Mouse (Mus musculus) fibroblast of lung, adult 2 months (primary cell): ENCODE measurements around the gene Mypop.

Source experiments
- DNase-seq: peaks from one replicate; pipeline ENCODE4 v3.0.0-alpha.2; 2011; ENCODE audit warnings: low read depth

The Mypop gene

DNA sequence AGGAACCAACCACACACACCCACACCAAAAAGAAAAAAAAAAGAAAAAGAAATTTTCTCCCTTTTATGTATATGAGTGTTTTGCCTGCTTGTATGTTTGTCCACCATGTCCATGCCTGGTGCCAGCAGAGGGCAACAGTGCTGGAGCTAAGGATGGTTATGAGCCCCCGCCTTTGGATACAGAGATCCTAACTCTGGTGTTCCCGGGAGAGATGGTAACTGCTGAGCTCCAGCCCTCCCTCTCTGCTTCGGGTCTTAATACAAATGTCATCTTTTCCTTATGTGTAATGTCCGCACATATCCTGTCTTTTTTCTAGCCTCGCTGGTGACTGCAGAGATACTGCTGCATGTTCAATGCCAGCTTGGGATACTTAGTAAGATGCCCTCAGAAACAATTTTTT lies 1.1 kb upstream of the Mypop start:
- no peak for DNase-seq

DNA sequence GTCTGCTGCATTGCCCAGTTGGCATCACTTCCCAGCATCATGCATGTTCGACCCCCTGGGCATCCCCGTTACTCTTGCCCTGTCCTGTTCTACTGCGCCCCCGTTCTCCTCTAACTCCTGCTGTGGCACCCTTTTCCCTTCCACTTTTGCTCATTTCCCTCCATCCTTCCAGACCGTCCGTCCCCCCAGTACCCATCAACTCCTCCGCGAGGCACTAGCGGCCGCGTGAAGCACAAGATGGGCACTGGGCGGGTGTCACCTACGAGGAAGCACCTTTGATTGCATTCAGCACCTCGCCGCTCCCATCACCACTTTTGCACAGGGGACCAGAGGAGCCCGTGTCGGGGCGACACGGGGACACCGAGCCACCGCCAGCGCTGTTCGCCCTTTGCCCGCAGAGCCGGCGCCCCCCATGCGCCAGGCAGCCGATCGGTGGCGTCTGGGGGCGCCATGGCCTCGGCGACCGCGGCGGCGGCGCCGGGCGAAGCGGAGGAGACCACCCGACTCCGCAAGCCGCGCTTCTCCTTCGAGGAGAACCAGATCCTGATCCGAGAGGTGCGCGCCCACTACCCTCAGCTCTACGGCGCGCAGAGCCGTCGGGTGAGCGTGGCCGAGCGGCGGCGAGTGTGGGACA lies 732 bp downstream of the Mypop start:
- no peak for DNase-seq

DNA sequence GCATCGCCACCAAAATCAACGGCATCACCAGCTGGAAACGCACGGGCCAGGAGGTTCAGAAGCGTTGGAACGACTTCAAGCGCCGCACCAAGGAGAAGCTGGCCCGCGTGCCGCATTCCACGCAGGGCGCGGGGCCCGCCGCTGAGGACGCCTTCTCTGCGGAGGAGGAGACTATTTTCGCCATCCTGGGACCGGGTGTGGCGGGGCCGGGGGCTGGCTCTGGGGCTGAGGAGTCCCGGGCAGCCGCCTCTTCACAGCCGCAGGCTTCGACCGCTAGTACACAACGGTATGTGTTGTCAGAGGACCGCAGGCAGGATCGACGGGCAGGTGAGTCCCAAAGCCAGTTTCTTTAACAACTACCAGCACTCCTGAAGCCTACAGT lies 1.2 kb downstream of the Mypop start:
- no peak for DNase-seq

DNA sequence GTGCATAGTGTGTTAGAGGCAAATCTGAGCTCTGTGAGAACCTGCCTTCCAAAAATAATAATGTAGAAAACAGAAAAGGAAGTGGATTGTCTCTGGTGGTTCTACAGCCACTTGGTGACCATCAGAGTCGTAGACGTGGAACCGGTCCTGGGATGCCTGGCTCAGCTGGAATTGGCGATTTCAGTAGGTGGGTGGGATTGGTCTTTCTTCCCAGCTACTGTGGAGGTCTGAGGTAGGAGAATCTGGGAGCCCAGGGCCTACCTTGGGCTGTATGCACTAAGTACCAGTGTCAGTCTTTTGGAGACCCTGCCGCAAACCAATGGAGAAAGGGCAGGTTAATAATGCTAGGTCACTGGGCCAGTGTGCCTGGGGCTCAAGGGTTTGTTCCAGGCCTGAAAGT lies 2.0 kb downstream of the Mypop start:
- no peak for DNase-seq

DNA sequence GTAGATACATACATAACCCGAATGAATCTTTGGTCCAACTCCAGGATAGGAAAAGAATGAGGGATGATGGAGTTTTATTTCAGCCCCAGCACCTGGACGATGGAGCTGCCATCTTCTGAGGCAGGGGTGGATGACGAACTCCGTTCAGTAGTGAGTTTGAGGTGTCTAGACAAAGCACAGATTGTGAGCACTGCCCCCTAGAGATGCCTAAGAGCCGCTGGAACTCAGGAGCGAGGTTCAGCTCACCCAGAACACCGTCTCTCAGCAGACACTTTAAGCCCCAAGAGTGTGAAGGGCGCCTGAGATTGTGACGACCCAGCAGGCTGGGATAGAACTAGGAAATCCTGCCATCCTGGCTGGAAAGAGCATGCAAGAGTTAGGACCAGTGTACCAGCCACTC lies 7.8 kb downstream of the Mypop start:
- no peak for DNase-seq

DNA sequence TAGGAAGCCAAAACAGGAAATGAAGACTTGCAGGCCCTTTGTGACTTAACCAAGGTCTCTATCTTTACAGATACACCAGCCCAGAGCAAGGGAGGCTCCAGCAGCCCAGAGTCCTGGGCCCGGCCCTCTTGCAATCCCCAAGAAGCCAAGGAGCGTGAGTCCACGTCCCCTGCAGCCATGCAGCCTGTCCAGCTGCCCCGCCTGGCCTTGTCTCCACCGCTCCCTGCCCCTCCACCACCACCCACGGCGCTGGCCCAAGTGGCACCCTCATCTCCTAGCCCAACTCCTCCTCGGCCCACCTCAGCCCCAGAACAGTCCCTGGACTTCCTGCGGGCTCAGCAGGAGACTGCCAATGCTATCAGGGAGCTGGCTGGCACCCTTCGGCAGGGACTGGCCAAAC lies 9.4 kb downstream of the Mypop start:
- DNase-seq = no peak

DNA sequence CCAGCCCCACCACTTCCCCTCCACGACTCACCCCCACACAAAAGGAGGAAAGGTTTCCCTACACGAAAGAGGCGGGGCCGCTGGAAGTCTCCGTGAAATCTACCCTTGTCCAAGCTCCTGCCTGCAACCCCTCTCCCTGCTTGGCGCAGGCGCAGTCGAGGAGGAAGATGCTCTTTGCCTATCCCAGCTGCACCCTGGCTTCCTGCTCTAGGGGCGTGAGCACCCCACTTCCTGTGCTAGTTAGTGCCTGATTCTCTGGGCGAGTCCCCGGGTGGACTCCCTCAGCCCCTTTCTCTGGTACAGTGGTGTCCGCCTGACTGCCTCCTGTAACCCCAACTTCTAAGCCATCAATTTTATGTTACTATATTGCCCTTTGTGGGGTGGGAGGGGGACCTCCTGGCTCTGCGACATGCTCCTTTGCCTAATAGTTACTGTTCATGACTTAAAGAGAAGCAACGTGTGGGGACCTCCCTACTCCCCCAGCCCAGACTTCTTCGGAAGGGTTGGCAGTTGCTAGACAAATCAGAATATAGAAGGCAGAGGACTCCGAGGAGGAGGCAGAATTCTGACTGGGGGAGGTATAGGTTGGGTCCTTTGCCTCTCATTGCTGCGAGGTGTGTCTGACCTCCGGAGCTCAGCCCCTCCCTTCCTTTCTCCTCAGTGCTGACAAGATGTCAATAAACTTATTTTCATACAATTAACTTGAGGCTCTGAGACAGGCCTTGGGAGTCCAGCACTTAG lies 10.2 kb downstream of the Mypop start:
- no peak for DNase-seq

DNA sequence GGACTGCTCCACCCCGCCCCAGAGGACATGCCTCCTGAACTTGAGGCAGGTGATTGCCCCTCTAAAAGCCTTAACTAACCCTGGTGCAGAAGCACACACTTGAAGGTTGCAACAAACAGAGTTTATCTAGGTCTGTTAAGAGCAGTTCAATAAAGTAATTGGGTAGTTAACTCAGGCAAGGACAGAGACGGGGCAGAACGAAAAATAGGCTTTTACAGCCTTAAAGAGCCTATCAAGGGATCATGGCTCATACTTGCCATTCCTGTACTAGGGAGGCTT lies 10.7 kb downstream of the Mypop start:
- no peak for DNase-seq

DNA sequence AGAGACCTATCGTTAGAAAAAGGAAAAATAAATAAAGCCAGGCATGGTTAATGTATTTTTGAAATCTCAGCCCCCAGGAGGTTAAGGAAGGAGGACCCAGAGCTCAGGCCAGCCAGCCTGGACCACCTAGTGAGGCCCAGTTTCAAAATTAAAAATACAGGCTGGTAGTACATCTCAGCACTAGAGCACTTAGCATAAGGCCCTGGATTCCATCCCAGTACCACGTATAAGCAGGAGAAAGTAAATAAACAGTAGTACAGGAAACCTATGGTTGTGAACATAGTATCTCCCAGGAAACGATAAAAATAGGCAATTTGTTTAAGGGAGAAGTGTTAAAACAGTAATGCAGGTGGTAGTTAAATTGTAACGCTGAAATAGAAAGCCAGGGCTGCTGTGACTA lies 11.1 kb downstream of the Mypop start:
- DNase-seq = no peak

DNA sequence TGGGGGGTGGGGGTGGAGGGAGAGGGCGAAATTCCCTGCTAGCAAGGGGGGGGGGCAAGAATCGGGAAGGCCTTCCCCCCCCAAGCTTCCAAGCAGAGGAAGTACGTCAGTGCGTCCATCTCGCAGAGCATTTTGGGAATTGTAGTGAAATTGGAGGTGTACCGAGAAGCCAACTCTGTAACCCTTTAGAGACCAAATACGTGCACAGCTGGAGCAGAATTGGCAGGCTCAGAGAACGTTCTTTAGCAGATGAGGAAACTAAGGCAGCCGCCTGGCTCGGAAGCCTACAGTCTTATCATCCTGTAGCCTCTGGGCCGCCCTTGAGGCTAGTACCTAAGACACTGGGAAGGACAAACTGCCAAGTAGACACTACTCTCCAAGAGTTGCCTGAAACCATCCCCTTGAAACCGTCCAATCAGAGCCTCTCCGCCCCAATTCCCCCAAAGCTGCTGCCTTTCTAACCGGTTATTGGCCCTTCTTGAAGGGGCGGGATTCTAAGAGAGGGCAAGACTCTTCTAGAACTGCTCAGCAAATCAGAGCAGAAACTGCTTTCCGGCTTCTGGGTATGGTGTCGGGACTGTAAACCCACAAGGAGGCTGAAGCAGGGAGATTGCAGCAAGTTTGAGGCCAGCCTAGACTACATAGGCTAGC lies 11.9 kb downstream of the Mypop start:
- DNase-seq = peak; percentile 72

DNA sequence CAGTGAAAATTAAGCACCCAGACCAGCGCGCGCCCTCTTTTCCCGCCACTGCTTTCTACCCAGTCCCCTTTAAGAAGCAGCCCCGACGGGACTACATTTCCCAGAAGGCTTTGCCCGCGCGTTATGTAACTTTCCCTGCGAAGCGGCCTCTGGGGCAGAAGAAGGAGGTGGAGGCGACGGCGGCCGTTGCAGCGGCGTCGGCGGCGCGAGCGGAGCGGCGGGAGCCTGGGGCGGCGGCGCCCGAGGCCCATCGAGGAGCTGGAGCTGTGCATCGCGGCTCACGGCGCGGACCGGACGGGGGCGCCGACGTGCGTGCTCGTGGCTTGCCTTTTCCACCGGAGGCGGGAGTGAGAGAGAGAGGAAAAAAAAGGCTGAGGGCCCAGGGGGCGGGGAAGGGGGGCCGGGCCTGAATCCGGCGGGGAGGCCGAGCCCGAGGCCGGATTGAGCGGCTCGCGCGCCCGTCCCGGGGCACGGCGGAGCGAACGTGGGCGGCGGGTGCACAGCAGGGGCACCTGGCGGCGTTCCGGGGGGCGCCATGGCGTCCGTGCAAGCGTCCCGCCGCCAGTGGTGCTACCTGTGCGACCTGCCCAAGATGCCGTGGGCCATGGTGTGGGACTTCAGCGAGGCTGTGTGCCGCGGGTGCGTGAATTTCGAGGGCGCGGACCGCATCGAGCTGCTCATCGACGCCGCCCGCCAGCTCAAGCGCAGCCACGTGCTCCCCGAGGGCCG lies 13.0 kb downstream of the Mypop start, which contains the start of gene Irf2bp1:
Gene Irf2bp1, plus strand, starts transcription at position 143 of the 729 bp plus-strand sequence.
- DNase-seq = peak; percentile 85

DNA sequence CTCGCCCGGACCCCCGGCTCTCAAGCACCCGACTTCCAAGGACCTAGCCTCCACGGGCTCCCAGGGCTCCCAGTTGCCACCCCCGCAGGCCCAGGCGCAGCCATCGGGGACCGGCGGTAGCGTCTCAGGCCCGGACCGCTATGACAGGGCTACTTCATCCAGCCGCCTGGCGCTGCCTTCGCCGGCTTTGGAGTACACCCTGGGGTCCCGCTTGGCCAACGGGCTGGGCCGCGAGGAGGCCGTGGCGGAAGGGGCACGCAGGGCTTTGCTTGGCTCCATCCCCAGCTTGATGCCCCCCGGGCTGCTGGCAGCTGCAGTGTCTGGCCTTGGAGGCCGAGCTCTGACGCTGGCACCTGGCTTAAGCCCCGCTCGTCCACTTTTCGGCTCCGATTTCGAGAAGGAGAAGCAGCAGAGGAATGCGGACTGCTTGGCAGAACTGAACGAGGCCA lies 13.6 kb downstream of the Mypop start:
- DNase-seq = no peak

DNA sequence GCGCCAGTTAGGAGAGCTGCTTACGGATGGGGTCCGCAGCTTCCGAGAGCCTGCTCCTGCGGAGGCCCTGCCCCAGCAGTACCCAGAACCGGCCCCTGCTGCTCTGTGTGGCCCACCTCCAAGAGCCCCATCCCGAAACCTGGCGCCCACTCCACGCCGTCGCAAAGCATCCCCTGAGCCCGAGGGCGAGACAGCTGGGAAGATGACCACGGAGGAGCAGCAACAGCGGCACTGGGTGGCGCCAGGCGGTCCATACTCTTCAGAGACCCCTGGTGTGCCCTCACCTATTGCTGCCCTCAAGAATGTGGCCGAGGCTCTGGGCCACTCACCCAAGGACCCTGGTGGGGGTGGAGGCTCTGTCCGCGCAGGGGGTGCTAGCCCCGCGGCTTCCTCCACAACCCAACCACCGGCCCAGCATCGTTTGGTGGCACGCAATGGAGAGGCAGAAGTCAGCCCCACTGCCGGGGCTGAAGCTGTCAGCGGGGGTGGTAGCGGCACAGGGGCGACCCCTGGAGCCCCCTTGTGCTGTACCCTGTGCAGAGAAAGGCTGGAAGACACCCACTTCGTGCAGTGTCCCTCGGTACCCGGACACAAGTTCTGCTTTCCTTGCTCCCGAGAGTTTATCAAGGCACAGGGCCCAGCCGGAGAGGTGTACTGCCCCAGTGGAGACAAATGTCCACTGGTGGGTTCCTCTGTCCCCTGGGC lies 14.5 kb downstream of the Mypop start:
- no peak for DNase-seq

DNA sequence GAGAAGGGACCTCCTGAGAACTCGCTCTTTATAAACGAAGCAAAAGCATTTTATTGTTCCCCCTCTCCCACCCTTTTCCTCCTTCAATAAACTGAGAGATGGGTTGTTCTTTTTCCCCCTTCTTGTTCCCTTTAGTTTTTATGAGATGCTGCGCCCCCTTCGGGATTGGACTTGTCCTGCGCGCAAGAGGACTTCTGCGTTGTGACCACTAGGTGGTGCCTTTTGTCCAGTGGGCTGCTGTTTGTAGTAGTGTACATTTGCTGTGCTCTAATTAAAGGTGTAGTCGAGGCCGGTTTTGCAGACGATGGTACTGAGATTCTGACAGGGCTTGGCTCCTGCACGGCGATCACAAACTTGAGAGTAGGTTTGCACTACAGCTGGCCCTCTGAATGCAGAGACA lies 15.4 kb downstream of the Mypop start:
- DNase-seq = peak; percentile 76

DNA sequence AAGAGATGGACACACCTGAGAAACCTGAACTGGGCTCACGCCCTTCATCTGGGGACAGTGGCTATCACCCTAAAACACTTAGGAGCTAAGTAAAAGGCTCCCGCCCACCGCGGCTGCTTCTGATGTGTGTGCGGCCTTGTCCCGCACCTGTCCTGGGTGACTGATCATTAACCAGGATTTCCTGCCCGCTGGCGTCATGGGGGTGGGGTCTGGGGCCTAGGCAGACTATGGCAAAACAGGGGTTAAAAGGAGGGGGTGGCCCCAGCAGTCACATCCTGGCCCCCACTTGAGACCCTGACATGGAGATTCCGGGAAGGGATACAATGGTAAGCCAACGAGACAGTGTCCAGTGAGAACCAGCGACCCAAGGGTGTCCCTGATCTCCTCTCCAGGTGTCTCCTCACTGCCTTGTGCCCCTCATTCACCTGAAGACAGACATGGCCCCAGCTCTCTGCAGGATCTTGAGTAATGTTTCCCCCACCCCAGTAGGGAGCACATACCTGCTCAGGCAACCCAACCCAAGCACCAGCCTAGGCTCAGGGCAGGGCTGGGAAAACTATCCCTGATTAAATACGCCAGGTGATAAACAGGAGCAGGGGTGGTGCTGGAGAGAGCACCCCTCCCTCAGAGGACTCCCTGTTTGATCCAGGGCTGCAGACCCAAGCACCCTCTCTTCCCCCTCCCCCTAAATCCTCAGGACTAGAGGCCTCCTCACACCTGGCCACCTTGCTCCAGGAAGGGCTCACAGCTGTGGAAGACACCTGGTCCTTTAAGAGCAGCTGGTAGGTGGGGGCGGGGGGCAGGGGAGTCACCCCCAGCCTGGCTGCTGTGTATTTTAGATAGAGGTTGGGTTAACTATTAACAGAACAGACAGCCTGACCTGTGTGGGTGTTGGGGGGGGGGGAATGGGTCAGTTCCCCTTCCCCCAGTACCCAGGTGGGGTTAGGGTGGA lies 16.3 kb downstream of the Mypop start:
- DNase-seq = no peak

DNA sequence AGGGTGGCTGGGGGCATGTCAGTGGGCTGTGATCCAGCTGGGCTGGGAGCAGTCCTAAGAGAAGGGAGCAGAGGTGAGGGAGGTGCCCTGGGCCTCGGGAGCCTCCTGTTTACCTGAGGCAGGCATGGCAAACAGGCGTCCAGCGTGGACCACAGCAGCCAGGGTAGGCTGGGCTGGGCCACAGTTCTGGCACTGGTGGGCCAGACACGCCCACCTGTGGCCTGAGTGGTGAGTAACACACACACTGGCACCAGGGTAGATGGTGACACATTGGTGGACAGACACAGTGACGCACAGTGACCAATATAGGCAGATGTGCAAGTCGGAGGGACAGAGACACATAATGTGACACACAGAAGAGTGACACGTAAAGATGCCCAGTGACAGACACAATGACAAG lies 19.5 kb downstream of the Mypop start:
- DNase-seq = no peak

DNA sequence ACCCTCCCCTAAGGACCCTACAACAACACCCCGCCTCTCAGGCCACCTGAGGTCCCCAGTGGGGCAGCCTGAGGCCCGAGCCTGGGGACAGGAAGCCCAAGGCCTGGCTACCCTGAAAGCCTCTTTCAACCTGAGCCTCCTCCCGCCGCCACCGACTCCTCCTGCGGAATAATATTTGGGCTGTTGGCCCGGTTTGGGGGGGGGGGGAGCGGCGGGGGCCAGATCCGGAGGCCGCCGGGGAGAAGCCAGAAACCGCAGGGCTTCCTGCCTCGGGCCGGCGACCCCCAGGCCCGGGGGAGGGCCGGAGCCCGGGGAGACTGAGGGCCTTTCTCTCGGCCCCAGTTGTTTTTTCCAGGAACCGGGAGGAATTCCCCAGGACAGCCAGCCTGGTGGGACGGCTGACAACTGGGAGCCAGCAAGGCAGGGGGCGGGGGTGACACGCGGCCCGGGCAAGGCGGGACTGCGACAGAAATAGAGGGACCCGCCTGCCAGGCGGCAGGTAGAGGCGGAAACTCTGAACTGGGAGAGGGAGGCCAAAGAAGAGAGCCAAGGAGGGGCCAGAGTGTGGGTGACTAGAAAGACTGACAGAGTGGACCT lies 21.1 kb downstream of the Mypop start:
- no peak for DNase-seq

DNA sequence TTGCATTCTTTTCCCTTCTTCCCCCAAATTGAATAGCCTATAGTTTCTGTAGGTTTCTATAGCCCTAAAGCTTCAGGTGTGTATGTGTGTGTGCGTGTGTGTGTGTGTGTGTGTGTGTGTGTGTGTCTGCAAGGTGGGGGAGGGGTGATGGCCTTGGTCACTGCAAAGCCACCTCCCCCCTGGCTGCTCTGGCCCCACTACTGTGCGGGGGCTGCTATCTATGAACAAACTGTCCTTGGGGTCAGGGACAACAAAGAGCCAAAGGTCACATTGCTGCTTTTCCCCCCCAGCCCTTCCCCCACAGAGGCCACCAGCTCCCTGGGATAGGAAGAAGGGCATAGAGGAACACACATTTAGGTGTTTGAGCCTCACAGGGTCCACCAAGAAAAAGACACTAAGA lies 21.8 kb downstream of the Mypop start:
- no peak for DNase-seq

DNA sequence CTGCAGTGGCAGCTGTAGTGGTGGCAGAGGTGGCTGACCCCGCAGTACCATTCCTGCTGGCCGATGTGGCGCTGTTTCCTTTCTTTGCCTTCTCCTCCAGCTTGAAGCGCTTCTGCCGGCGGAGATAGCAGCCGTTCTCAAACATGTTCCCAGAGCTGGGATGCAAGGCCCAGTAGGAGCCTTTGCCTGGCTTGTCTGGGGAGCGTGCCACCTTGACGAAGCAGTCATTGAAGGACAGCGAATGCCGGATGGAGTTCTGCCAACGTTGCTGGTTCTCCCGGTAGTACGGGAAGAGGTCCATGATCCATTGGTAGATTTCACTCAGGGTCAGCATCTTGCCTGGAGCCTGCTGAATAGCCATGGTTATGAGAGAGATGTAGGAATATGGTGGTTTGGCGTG lies 23.4 kb downstream of the Mypop start:
- DNase-seq = no peak

DNA sequence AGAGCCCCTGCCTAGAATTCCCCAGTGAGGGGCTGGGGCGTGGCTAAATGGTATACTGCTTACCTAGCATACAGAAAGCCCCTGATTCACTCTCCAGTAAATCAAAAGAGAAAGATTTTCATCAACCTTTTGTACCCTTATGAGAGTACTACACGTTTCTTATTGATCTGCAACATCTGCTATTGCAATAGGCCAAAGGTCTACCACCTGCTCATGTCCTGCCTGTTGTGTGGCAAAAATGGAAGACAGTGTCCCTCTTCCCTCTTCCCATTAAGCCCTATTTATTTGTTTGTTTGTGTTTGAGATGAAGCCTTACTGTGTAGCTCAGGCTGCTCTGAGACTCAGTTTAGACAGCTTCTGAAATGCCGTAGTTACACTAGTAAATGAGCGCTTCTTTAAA lies 25.0 kb downstream of the Mypop start:
- DNase-seq = no peak

DNA sequence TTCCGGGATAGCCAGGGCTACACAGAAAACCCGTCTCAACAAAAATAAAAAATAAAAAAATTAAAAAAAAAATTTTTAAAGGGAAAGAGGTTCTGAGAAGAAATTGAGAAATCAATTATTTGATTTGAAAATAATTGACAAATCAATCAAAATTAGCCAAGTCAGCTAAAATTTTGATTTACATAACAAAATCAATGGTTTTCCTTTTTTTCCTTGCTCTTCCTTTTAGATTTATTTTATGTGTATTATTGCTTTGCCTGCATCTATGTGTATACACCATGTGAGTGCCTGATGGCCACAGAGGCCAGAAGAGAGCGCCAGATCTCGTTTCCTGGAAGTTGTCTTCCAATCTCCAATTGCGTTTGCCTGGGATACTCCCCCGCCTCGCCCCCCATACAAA lies 26.9 kb downstream of the Mypop start:
- DNase-seq = no peak
